Mouse (Mus musculus): Measurements from ENCODE around the gene Gm13278.
"Not testable (repeated sequence)": the region's sequence is repeated elsewhere in the genome, so short reads cannot be mapped to it uniquely, and the experiment has no call there.

- TF ChIP-seq CTCF (IDR thresholded peaks at IDR 0.05; ENCODE audit: extremely low read depth, insufficient read depth, insufficient read length, insufficient replicate concordance); POLR2A (IDR thresholded peaks at IDR 0.05; ENCODE audit: low read depth, low read length): not testable (repeated sequence)
These were observed 13.9 kb downstream of the Gm13278 start, which contains the start of gene Gm13288 for GRCm38 (mm10) chr4:88805231-88805630.

Data from spleen, adult 2 months (tissue).